Mouse (Mus musculus): ENCODE results near the gene Rassf3.

Rassf3 gene

GRCm38 (mm10) chr10:121403104-121403503 lies 73.0 kb downstream of the Rassf3 start:
- DNase-seq (ENCODE audit: low spot score) = no peak

GRCm38 (mm10) chr10:121401005-121401404 lies 75.1 kb downstream of the Rassf3 start:
- no peak for DNase-seq (ENCODE audit: low spot score)

- no peak for DNase-seq (ENCODE audit: low spot score)
These were observed 77.5 kb downstream of the Rassf3 start for GRCm38 (mm10) chr10:121398599-121398998.

GRCm38 (mm10) chr10:121395542-121396176 lies 80.5 kb downstream of the Rassf3 start:
- DNase-seq (ENCODE audit: low spot score) = no peak

GRCm38 (mm10) chr10:121394789-121395325 lies 81.3 kb downstream of the Rassf3 start:
- no peak for DNase-seq (ENCODE audit: low spot score)

GRCm38 (mm10) chr10:121394270-121394669 lies 81.9 kb downstream of the Rassf3 start:
- no peak for DNase-seq (ENCODE audit: low spot score)

- DNase-seq (ENCODE audit: low spot score) = no peak
These were observed 84.2 kb downstream of the Rassf3 start for GRCm38 (mm10) chr10:121391901-121392300.

GRCm38 (mm10) chr10:121390602-121391001 lies 85.5 kb downstream of the Rassf3 start:
- no peak for DNase-seq (ENCODE audit: low spot score)

- no peak for DNase-seq (ENCODE audit: low spot score)
These were observed 89.8 kb downstream of the Rassf3 start for GRCm38 (mm10) chr10:121386347-121386746.

GRCm38 (mm10) chr10:121385695-121386094 lies 90.5 kb downstream of the Rassf3 start:
- DNase-seq (ENCODE audit: low spot score) = no peak

- no peak for DNase-seq (ENCODE audit: low spot score)
These were observed 91.4 kb downstream of the Rassf3 start for GRCm38 (mm10) chr10:121384710-121385109.

- no peak for DNase-seq (ENCODE audit: low spot score)
These were observed 94.9 kb downstream of the Rassf3 start for GRCm38 (mm10) chr10:121381280-121381679.

- no peak for DNase-seq (ENCODE audit: low spot score)
These were observed 96.8 kb downstream of the Rassf3 start for GRCm38 (mm10) chr10:121379387-121379786.

- DNase-seq (ENCODE audit: low spot score) = no peak
These were observed 99.4 kb downstream of the Rassf3 start for GRCm38 (mm10) chr10:121376530-121377271.

GRCm38 (mm10) chr10:121375649-121376493 lies 100.3 kb downstream of the Rassf3 start:
- no peak for DNase-seq (ENCODE audit: low spot score)

GRCm38 (mm10) chr10:121374693-121375620 lies 101.2 kb downstream of the Rassf3 start:
- peak; percentile 64 for DNase-seq (ENCODE audit: low spot score)

- no peak for DNase-seq (ENCODE audit: low spot score)
These were observed 102.1 kb downstream of the Rassf3 start for GRCm38 (mm10) chr10:121374013-121374412.

- DNase-seq (ENCODE audit: low spot score) = no peak
These were observed 105.4 kb downstream of the Rassf3 start for GRCm38 (mm10) chr10:121370777-121371176.

GRCm38 (mm10) chr10:121368783-121369465 lies 107.2 kb downstream of the Rassf3 start:
- no peak for DNase-seq (ENCODE audit: low spot score)

GRCm38 (mm10) chr10:121367780-121368179 lies 108.4 kb downstream of the Rassf3 start:
- DNase-seq (ENCODE audit: low spot score) = no peak

GRCm38 (mm10) chr10:121367271-121367670 lies 108.9 kb downstream of the Rassf3 start:
- DNase-seq (ENCODE audit: low spot score) = no peak
